Mouse (Mus musculus): Measurements from ENCODE around the gene Inhbe. TPM values are rescaled to one million over a fixed set of nuclear protein-coding genes. Genes with fewer than 3 reads are reported as not detected.
A peak's percentile ranks its signal among the peaks of the same experiment; 100 is the strongest.

The Inhbe gene
- polyA plus RNA-seq, 1 experiment from 2014 or later = 0.08 TPM

DNA sequence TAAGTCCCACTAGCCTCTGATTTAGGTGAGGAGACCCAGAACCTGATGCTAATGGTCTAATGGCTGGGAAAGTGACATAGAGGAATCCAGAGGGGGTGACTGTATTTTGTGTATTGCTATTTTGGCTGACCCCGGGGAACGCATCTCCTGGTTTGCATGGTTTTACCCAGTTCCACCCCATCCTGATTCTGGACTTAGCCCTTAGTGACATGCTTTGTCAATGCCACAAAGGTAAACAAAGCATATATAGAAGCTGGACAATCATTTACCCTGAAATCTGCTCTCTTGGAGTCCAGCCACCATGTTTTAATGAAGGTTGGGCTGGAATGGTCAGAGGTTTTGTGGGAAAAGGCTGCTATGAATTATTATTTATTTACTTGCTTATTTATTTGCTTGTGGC lies 14.1 kb upstream of the Inhbe start:
- 92% methylated on average over 2 of the region's 2 CpGs for WGBS
- no peaks in the 10 kb centered on the region for H3K36me3 ChIP-seq
- H3K9ac ChIP-seq (replicated peaks) = no peak overlapping the region
- H3K27me3 ChIP-seq = no peaks in the 10 kb centered on the region
- 0 out of 2 replicates have a peak, but pooled peaks cover 3% of the 10 kb centered on the region for H3K9me3 ChIP-seq
- H3K4me1 ChIP-seq (replicated peaks) = peaks cover 10% of the 10 kb centered on the region; the same call in 1 of the 2 replicates
- no peak for ATAC-seq (ENCODE audit: insufficient number of reproducible peaks, insufficient read depth, low FRiP score, low TSS enrichment, low read depth)
- H3K4me3 ChIP-seq (replicated peaks) = no peak overlapping the region
- H3K27ac ChIP-seq = no peak overlapping the region
- H3K4me2 ChIP-seq = no peak overlapping the region

DNA sequence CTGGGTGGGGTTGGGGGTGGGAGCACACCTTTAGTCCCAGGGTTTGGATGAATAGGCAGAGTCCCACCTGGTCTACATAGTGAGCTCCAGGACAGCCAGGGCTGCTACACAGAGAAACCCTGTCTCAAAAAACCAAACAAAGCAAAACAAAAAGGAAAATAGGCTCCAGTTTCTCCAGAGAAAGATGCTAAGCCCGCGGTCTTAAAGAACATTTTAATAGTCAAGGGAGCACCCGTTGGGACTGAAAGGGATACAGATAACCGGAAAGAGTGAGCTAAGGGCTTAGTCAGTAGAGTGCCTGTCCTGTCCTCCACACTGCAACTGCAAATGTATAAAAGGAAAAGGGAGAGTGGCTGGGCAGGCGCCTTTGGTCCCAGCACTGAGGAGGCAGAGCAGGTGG lies 12.9 kb upstream of the Inhbe start:
- Histone ChIP-seq H3K27ac (no peak overlapping the region), H3K9ac (replicated peaks) (no peak overlapping the region), H3K36me3 (no peaks in the 10 kb centered on the region), H3K27me3 (no peaks in the 10 kb centered on the region), H3K4me1 (replicated peaks) (peaks cover 10% of the 10 kb centered on the region; the same call in 1 of the 2 replicates), H3K9me3 (no peaks in the 10 kb centered on the region), H3K4me2 (no peak overlapping the region), H3K4me3 (replicated peaks) (no peak overlapping the region)
- ATAC-seq (ENCODE audit: insufficient number of reproducible peaks, insufficient read depth, low FRiP score, low TSS enrichment, low read depth) = no peak
- 80% methylated on average over 5 of the region's 5 CpGs for WGBS

DNA sequence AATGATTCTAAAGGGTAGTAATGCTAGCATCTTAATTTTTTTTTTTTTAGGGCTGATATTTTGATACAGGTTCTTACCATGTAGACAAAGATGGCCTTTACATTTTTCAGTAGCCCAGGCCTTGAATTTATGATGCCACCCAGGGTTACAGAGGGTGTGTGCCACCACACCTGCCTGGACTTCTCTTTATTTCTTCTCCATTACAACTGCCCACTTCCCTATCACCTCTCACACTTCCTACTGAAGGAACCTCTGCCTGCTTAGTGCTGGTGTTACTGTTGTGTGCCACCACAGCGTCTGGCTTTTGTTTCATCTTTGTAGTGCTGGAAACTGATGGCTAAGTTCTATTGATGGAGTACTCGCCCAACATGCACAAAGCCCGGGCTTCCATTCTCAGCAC lies 6.5 kb upstream of the Inhbe start:
- no peaks in the 10 kb centered on the region for H3K27me3 ChIP-seq
- H3K9me3 ChIP-seq = no peaks in the 10 kb centered on the region
- no peak overlapping the region for H3K9ac ChIP-seq (replicated peaks)
- no peak overlapping the region for H3K4me3 ChIP-seq (replicated peaks)
- no peaks in the 10 kb centered on the region for H3K4me1 ChIP-seq (replicated peaks)
- no peak overlapping the region for H3K27ac ChIP-seq
- WGBS = 79% methylated on average over 3 of the region's 3 CpGs
- H3K4me2 ChIP-seq = no peak overlapping the region
- H3K36me3 ChIP-seq = no peaks in the 10 kb centered on the region
- no peak for ATAC-seq (ENCODE audit: insufficient number of reproducible peaks, insufficient read depth, low FRiP score, low TSS enrichment, low read depth)

DNA sequence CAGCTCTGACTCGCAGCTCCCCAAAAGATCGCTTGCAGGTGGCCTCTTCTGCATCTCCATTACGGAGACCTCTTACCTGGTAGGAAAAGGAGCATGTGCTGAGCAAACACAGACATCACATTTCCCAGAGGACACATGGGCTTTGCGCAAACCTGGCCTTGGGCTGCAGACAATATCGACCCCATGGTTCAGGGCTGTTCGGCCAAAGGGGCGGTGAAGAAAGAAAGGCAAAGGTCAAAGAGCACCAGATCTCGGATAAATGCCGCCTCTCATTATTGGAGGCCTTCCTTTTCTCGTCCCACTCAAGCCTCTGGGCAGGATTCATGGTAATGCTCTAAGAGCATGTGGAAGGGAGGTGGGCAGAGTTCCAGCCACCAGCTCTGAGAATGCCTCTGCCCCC lies 1.1 kb upstream of the Inhbe start:
- H3K4me3 ChIP-seq (replicated peaks) = no peak overlapping the region
- peaks cover 8% of the 10 kb centered on the region for H3K4me1 ChIP-seq (replicated peaks)
- 76% methylated on average over 10 of the region's 10 CpGs for WGBS
- no peaks in the 10 kb centered on the region for H3K27me3 ChIP-seq
- no peaks in the 10 kb centered on the region for H3K36me3 ChIP-seq
- no peak overlapping the region for H3K9ac ChIP-seq (replicated peaks)
- H3K9me3 ChIP-seq = no peaks in the 10 kb centered on the region
- no peak overlapping the region for H3K27ac ChIP-seq
- no peak overlapping the region for H3K4me2 ChIP-seq
- no peak for ATAC-seq (ENCODE audit: insufficient number of reproducible peaks, insufficient read depth, low FRiP score, low TSS enrichment, low read depth)

DNA sequence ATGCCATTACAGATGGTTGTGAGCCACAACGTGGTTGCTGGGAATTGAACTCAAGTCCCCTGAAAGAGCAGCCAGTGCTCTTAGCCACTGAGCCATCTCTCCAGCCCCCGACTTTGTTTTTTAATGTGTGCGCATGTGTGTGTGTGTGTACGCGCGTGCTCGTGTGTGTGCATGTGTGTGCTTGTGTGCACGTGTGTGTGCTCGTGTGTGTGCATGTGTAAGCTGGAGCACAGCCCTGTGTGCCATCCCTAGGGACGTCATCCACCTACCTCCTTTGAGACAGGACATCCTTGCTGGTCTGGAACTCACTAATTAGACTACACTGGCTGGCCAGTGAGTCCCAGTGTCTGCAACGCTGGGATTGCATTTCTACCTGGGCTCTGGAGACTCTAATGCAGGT lies 1.4 kb downstream of the Inhbe start:
- WGBS = 90% methylated on average over 11 of the region's 11 CpGs

DNA sequence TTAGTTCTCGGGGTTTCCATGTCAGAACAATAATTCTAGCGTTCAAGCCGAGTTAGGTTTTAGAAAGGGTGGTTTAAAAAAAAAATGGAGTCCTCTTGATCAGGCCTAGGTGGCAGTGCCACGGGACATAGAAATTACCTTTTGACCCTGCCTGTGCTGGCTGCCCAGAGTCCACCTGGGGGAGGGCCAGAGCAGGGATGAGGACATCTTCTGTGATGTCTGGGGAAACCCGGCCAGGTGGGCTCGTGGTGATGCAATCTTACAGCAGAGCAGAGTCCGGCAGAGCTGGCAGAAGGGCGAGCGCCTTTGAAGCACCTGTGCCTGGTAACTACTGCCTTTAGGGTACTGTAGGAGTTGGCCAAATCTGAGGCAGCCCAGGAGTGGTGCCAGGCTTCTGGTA lies 2.0 kb downstream of the Inhbe start:
- no peak for ATAC-seq (ENCODE audit: insufficient number of reproducible peaks, insufficient read depth, low FRiP score, low TSS enrichment, low read depth)
- H3K4me2 ChIP-seq = no peak overlapping the region
- H3K4me3 ChIP-seq (replicated peaks) = no peak overlapping the region
- peaks cover 8% of the 10 kb centered on the region for H3K4me1 ChIP-seq (replicated peaks)
- H3K9ac ChIP-seq (replicated peaks) = no peak overlapping the region
- H3K9me3 ChIP-seq = no peaks in the 10 kb centered on the region
- no peaks in the 10 kb centered on the region for H3K36me3 ChIP-seq
- no peaks in the 10 kb centered on the region for H3K27me3 ChIP-seq
- WGBS = 75% methylated on average over 9 of the region's 9 CpGs
- H3K27ac ChIP-seq = no peak overlapping the region

More for the DNA sequence above, 1.4 kb downstream of the Inhbe start:
- no peak for ATAC-seq (ENCODE audit: insufficient number of reproducible peaks, insufficient read depth, low FRiP score, low TSS enrichment, low read depth)
- H3K9me3 ChIP-seq = no peaks in the 10 kb centered on the region
- no peak overlapping the region for H3K4me3 ChIP-seq (replicated peaks)
- H3K9ac ChIP-seq (replicated peaks) = no peak overlapping the region
- H3K36me3 ChIP-seq = no peaks in the 10 kb centered on the region
- no peak overlapping the region for H3K27ac ChIP-seq
- no peak overlapping the region for H3K4me2 ChIP-seq
- no peaks in the 10 kb centered on the region for H3K27me3 ChIP-seq
- H3K4me1 ChIP-seq (replicated peaks) = peaks cover 8% of the 10 kb centered on the region

DNA sequence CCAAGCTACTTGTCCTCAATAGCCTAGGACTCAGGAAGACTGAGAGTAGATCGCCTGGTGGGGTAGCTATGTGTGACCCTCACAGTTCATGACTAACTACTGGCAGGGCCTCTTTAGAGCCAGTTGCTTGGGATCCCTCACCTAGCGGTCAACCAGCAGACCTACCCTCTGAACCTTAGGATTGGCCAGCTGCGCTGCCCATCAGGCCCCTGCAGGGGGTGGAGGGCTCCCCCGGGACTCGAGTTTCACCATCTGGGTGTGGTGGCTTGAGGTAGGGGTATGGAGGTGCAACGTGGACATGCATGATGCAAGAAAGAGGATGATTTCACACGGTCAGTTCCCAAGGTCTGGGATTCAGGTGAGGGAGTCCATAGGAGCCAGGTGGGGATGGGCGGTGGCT lies 2.5 kb downstream of the Inhbe start:
- ATAC-seq (ENCODE audit: insufficient number of reproducible peaks, insufficient read depth, low FRiP score, low TSS enrichment, low read depth) = no peak
- Histone ChIP-seq H3K4me1 (replicated peaks) (peaks cover 8% of the 10 kb centered on the region), H3K4me2 (no peak overlapping the region), H3K4me3 (replicated peaks) (no peak overlapping the region), H3K9ac (replicated peaks) (no peak overlapping the region), H3K9me3 (no peaks in the 10 kb centered on the region), H3K27me3 (no peaks in the 10 kb centered on the region), H3K36me3 (no peaks in the 10 kb centered on the region), H3K27ac (no peak overlapping the region)
- 71% methylated on average over 8 of the region's 8 CpGs for WGBS

DNA sequence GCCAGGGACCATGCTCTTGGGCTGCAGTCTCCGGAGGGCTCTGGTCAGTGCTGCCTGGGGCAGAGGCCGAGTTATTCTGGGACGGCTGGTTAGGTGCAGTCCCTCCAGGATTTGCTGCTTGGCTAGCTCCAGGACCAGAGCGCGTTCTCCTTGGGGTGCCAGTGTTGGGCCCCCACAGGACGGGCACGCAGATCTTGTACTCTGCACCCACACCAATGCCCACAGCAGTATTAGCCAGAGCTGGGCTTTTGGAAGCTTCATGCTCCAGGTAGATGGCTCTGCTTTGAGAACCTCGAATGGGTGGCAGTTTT lies 3.0 kb downstream of the Inhbe start:
- no peak for ATAC-seq (ENCODE audit: insufficient number of reproducible peaks, insufficient read depth, low FRiP score, low TSS enrichment, low read depth)
- Histone ChIP-seq H3K9ac (replicated peaks) (peak overlapping the region; percentile 47), H3K9me3 (no peaks in the 10 kb centered on the region), H3K27me3 (no peaks in the 10 kb centered on the region), H3K36me3 (no peaks in the 10 kb centered on the region), H3K4me2 (peak overlapping the region; percentile 60), H3K27ac (no peak overlapping the region), H3K4me3 (replicated peaks) (peak overlapping the region; percentile 35), H3K4me1 (replicated peaks) (peaks cover 8% of the 10 kb centered on the region)
- WGBS = 79% methylated on average over 8 of the region's 8 CpGs

DNA sequence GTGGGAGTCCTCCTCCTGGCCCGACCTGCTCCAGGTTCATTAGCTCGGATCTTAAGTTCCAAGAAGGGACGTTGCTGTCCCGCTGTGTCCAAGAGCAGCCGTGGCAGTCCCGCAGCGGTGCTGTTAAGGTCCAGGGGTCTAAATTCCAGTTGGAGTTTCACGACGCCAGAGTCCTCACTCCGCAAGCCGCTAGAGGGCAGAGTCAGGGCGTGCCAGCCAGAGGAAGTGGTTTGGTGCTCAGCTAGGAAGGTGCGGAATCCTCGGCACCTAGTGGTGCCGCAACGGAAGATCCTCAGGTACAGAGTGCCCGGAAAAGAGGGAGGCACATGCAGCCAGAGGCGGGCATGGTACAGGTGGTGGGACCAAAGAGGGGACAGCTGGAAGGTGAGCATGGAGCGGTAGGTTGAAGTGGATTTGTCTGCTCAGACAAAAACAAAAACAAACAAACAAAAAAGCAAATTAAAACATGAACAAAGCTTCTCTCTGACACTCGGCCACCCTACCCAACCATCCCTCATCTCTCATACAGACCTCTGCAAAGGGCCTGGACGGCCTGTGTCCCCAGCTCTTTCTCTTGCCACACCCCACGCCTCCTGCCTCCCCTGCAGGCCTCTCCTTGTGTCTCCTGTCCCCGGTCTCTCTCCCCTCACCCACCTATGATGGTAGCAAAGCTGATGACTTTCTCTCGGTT lies 3.5 kb downstream of the Inhbe start:
- H3K4me3 ChIP-seq (replicated peaks) = peak overlapping the region; percentile 35
- WGBS = 13% methylated on average over 24 of the region's 24 CpGs
- peak overlapping the region; percentile 47 for H3K9ac ChIP-seq (replicated peaks)
- H3K9me3 ChIP-seq = no peaks in the 10 kb centered on the region
- peak; percentile 40; the same call in 1 of the 2 replicates for ATAC-seq (ENCODE audit: insufficient number of reproducible peaks, insufficient read depth, low FRiP score, low TSS enrichment, low read depth)
- no peaks in the 10 kb centered on the region for H3K27me3 ChIP-seq
- H3K4me1 ChIP-seq (replicated peaks) = peaks cover 8% of the 10 kb centered on the region
- no peak overlapping the region for H3K27ac ChIP-seq
- peak overlapping the region; percentile 60 for H3K4me2 ChIP-seq
- no peaks in the 10 kb centered on the region for H3K36me3 ChIP-seq

DNA sequence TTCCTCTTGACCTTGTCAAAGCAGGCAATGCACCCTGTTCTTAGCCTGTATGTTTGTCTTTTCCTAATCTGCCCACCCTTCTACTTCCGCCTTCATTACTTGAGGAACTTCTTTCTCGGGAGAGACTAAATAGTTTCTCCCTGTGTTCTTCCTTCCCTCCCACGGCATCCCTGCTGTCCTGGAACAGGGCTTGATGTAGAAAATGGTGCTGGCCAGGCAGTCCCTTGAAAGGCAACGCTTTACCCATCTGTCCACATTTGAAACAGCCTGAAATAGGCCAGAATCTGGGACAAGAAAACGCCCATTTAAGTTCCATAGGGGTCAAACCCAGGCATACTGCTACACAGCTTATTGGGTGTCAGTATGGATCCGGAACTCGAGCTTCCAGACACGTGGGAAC lies 4.4 kb downstream of the Inhbe start:
- ATAC-seq (ENCODE audit: insufficient number of reproducible peaks, insufficient read depth, low FRiP score, low TSS enrichment, low read depth) = no peak
- 77% methylated on average over 8 of the region's 8 CpGs for WGBS
- H3K4me3 ChIP-seq (replicated peaks) = no peak overlapping the region
- no peaks in the 10 kb centered on the region for H3K36me3 ChIP-seq
- no peak overlapping the region for H3K4me2 ChIP-seq
- no peaks in the 10 kb centered on the region for H3K9me3 ChIP-seq
- H3K27me3 ChIP-seq = no peaks in the 10 kb centered on the region
- H3K27ac ChIP-seq = no peak overlapping the region
- H3K4me1 ChIP-seq (replicated peaks) = peaks cover 8% of the 10 kb centered on the region
- no peak overlapping the region for H3K9ac ChIP-seq (replicated peaks)

DNA sequence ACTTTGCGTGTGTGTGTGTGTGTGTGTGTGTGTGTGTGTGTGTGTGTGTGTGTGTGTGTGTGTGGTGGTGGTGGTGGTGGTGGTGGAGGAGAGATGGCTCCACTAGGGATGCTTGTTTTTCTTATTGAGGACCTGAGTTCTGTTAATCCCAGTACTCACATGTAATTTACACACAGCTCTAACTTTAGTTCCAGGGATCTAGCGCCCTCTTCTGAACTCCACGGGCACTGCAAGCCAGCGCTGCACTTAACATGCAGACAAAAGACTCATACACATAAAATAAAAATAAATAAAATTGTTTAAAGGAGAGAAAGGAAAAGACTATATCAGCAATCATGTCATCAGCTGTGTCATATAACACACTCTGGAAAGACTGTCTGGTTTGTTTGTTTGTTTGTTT lies 5.3 kb downstream of the Inhbe start:
- no peak overlapping the region for H3K27ac ChIP-seq
- H3K9ac ChIP-seq (replicated peaks) = no peak overlapping the region
- no peaks in the 10 kb centered on the region for H3K36me3 ChIP-seq
- ATAC-seq (ENCODE audit: insufficient number of reproducible peaks, insufficient read depth, low FRiP score, low TSS enrichment, low read depth) = no peak
- no peak overlapping the region for H3K4me2 ChIP-seq
- H3K4me1 ChIP-seq (replicated peaks) = peaks cover 8% of the 10 kb centered on the region
- H3K4me3 ChIP-seq (replicated peaks) = no peak overlapping the region
- no peaks in the 10 kb centered on the region for H3K9me3 ChIP-seq
- WGBS = 74% methylated on average over 4 of the region's 4 CpGs
- H3K27me3 ChIP-seq = no peaks in the 10 kb centered on the region

DNA sequence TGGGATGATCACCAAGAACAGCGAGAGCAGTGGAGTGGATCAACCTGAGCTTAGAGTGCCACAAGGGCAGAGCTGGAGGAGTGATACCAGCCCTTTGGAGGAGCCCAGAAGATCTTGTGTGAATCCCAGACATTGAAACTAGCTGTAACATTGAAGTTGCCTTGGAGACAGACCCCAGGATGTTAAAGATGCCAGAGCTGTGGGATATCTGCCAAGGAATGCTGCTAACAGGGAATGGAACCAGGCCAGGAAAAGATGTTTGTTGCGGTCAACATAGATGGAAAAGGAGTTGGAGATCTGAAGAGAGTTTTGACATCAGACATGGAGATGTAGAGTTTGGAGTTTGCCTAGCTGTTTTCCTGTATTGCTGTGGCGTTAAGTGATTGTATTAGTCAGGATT lies 8.0 kb downstream of the Inhbe start:
- ATAC-seq (ENCODE audit: insufficient number of reproducible peaks, insufficient read depth, low FRiP score, low TSS enrichment, low read depth) = no peak
- no peaks in the 10 kb centered on the region for H3K36me3 ChIP-seq
- H3K4me2 ChIP-seq = no peak overlapping the region
- no peaks in the 10 kb centered on the region for H3K27me3 ChIP-seq
- no peak overlapping the region for H3K9ac ChIP-seq (replicated peaks)
- H3K4me3 ChIP-seq (replicated peaks) = no peak overlapping the region
- H3K4me1 ChIP-seq (replicated peaks) = peaks cover 15% of the 10 kb centered on the region
- no peaks in the 10 kb centered on the region for H3K9me3 ChIP-seq
- H3K27ac ChIP-seq = no peak overlapping the region
- 85% methylated on average over 3 of the region's 3 CpGs for WGBS

Measured in limb, embryonic 12.5 days (tissue).